Mouse (Mus musculus): ENCODE results near the gene Rgl2.

DNA sequence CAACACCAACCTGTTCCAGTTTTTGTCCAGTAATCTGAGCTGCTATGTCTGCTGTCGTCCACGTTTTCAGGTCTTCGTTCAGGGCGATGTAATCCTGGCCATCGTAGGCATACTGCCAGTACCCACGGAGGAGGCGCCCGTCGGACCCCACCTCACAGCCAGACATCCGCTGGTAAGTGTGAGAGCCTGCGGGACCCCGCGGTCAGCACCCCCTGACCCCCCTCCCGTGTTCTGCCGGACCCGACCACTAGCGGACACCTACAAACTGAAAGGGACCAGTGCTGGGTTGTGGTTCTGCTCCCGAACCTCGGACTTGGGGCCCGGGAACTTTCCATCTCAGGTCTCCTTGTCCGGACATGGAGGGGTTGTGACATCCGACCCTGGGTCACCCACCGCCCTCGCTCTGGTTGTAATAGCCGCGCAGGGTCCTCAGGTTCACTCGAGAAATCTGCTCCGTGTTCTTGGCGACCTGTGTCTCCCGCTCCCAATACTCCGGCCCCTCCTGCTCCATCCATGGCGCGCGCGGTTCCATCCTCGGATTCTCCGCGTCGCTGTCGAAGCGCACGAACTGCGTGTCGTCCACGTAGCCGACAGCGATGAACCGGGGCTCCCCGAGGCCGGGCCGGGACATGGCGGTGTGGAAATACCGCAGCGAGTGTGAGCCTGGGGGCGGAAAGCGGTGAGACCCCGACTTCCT is 48.7 kb downstream of the Rgl2 start:
- TF ChIP-seq MXI1 (IDR thresholded peaks at IDR 0.05; ENCODE audit: low read depth, low read length) (no peak), MAZ (IDR thresholded peaks at IDR 0.05; ENCODE audit: low read depth, low read length) (no peak), POLR2A (IDR thresholded peaks at IDR 0.05; ENCODE audit: control insufficient read depth in 1 of 2, insufficient read depth in 1 of 2, low read depth in 1 of 2, low read length in 2 of 2, poor library complexity in 1 of 2) (no peak), UBTF (IDR thresholded peaks at IDR 0.05; ENCODE audit: borderline replicate concordance, insufficient read depth, low read depth, low read length) (no peak), CTCF (IDR thresholded peaks at IDR 0.05 in 2 of 3, conservative IDR thresholded peaks at IDR 0.05 in 1 of 3; ENCODE audit: control insufficient read depth in 1 of 3, insufficient read depth in 1 of 3, low read depth in 2 of 3, low read length in 3 of 3, poor library complexity in 1 of 3, severe bottlenecking in 1 of 3) (no peak), NRF1 (IDR thresholded peaks at IDR 0.05; ENCODE audit: insufficient read depth, low read depth, low read length, poor library complexity, severe bottlenecking) (no peak), TCF12 (IDR thresholded peaks at IDR 0.05; ENCODE audit: low read depth, low read length) (no peak), POLR2AphosphoS5 (IDR thresholded peaks at IDR 0.05; ENCODE audit: borderline replicate concordance, low read depth, low read length) (no peak), EP300 (IDR thresholded peaks at IDR 0.05; ENCODE audit: low read depth in 1 of 2, low read length in 2 of 2) (no peak), ZMIZ1 (IDR thresholded peaks at IDR 0.05; ENCODE audit: low read depth, low read length) (no peak)
